Mouse (Mus musculus) stomach, embryonic 16.5 days (tissue): ENCODE measurements around the gene Trim14. TPM values are rescaled to one million over a fixed set of nuclear protein-coding genes. Genes with fewer than 3 reads are reported as not detected.
A peak's percentile ranks its signal among the peaks of the same experiment; 100 is the strongest.

Source experiments
- ATAC-seq: fragments of 200-750 bp; cut with Nextera tagmentation; 2 replicates; pipeline ENCODE4 v1.8.0; 2017; ENCODE audit warnings: moderate number of reproducible peaks, moderate TSS enrichment; ENCODE audit not compliant: insufficient read depth, low FRiP score
- H3K27ac ChIP-seq: fragments of 300-500 bp; sonication (generic); 2 replicates; pipeline ENCODE4 v1.5.1; 2014; ENCODE audit warnings: low read length
- H3K27me3 ChIP-seq: fragments of 300-500 bp; sonication (generic); 2 replicates; pipeline ENCODE4 v1.6.1; 2014; ENCODE audit warnings: low read length, control low read depth, mixed read lengths; ENCODE audit not compliant: control insufficient read depth, insufficient read depth
- H3K36me3 ChIP-seq: fragments of 300-500 bp; sonication (generic); 2 replicates; pipeline ENCODE4 v1.6.1; 2014; ENCODE audit warnings: low read length; ENCODE audit not compliant: control insufficient read depth, insufficient read depth
- H3K4me1 ChIP-seq: fragments of 300-500 bp; sonication (generic); 2 replicates; pipeline ENCODE4 v1.6.1; 2014; ENCODE audit warnings: low read length, control low read depth, mixed read lengths; ENCODE audit not compliant: control insufficient read depth, insufficient read depth
- H3K4me2 ChIP-seq: fragments of 300-500 bp; sonication (generic); 2 replicates; pipeline ENCODE4 v1.6.1; 2014; ENCODE audit warnings: low read depth, low read length, mixed read lengths
- H3K4me3 ChIP-seq: fragments of 300-500 bp; sonication (generic); replicated peaks from 2 replicates; pipeline ENCODE4 v1.5.1; 2014; ENCODE audit warnings: mild to moderate bottlenecking, low read length
- H3K9ac ChIP-seq: fragments of 300-500 bp; sonication (generic); 2 replicates; pipeline ENCODE4 v1.6.1; 2014; ENCODE audit warnings: low read length
- H3K9me3 ChIP-seq: fragments of 300-500 bp; sonication (generic); replicated peaks from 2 replicates; pipeline ENCODE4 v1.6.1; 2016; ENCODE audit warnings: low read length, control low read depth; ENCODE audit not compliant: control insufficient read depth
- WGBS: fragments of 180-500 bp; shearing (Covaris S2); extraction: QIAGEN DNeasy Blood & Tissue Kit; methylation state at CpG from one replicate; pipeline ENCODE4 v1.1.7; 2014; 5-methylcytosine and 5-hydroxymethylcytosine counted together
- polyA plus RNA-seq: library from polyadenylated mRNA; unstranded; fragments of >200 nt; fragmentation: Nextera tagmentation; extraction: Ambion mirVana; gene quantifications from 2 replicates; pipeline ENCODE4 v1.2.1, GENCODE M21; 2015

Gene Trim14
- polyA plus RNA-seq, 1 experiment from 2014 or later = 4.4 TPM

- peak; percentile 50; the same call in 1 of the 2 replicates for ATAC-seq
- H3K4me1 ChIP-seq = peaks cover 10% of the 10 kb centered on the region
- H3K27me3 ChIP-seq = no peaks in the 10 kb centered on the region
- peak overlapping the region; percentile 87 for H3K27ac ChIP-seq
- no peaks in the 10 kb centered on the region for H3K36me3 ChIP-seq
- no peaks in the 10 kb centered on the region for H3K9me3 ChIP-seq
- no peak overlapping the region for H3K4me3 ChIP-seq
- H3K9ac ChIP-seq = no peak overlapping the region
- H3K4me2 ChIP-seq = no peak overlapping the region
- 83% methylated on average over 9 of the region's 9 CpGs for WGBS
Measured at GRCm38 (mm10) chr4:46555762-46556161, 19.8 kb upstream of the Trim14 start.

GRCm38 (mm10) chr4:46554295-46555069 is 18.5 kb upstream of the Trim14 start:
- no peaks in the 10 kb centered on the region for H3K36me3 ChIP-seq
- H3K9me3 ChIP-seq = no peaks in the 10 kb centered on the region
- peaks cover 7% of the 10 kb centered on the region; the same call in 1 of the 2 replicates for H3K4me1 ChIP-seq
- H3K4me2 ChIP-seq = no peak overlapping the region
- no peak for ATAC-seq
- H3K27me3 ChIP-seq = no peaks in the 10 kb centered on the region
- peak overlapping the region; percentile 87 for H3K27ac ChIP-seq
- no peak overlapping the region; the same call in 1 of the 2 replicates for H3K9ac ChIP-seq
- no peak overlapping the region for H3K4me3 ChIP-seq
- 77% methylated on average over 10 of the region's 10 CpGs for WGBS

GRCm38 (mm10) chr4:46553864-46554263 is 17.9 kb upstream of the Trim14 start:
- no peaks in the 10 kb centered on the region for H3K36me3 ChIP-seq
- no peaks in the 10 kb centered on the region for H3K27me3 ChIP-seq
- H3K9me3 ChIP-seq = no peaks in the 10 kb centered on the region
- no peak overlapping the region for H3K4me2 ChIP-seq
- no peak overlapping the region for H3K4me3 ChIP-seq
- H3K9ac ChIP-seq = no peak overlapping the region
- peak overlapping the region; percentile 87 for H3K27ac ChIP-seq
- peaks cover 7% of the 10 kb centered on the region; the same call in 1 of the 2 replicates for H3K4me1 ChIP-seq
- WGBS = 41% methylated on average over 1 of the region's 1 CpGs
- ATAC-seq = peak; percentile 71

DNA sequence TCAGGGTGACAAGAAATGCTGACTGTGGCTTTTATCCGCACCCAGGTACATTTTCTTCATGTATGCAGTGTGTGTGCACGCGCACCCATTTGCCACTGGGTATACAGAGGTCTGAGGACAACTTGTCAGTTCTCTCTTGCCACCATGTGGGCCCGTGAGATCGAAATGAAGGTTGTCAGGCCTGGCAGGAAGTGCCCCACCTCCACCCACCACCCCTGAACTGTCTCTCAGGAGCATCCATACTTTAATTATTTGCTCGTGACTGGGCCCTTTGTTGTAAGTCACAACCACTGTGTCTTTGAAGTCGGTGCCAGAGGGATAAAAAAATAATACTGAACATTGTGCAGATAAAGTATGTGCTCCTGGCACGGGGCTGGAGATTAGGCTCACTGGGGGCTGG is 14.5 kb upstream of the Trim14 start:
- Histone ChIP-seq H3K27ac (no peak overlapping the region), H3K4me3 (no peak overlapping the region), H3K4me1 (peaks cover 7% of the 10 kb centered on the region; the same call in 1 of the 2 replicates), H3K36me3 (no peaks in the 10 kb centered on the region), H3K9me3 (no peaks in the 10 kb centered on the region), H3K9ac (no peak overlapping the region), H3K4me2 (no peak overlapping the region), H3K27me3 (no peaks in the 10 kb centered on the region)
- ATAC-seq = no peak
- 68% methylated on average over 8 of the region's 8 CpGs for WGBS

DNA sequence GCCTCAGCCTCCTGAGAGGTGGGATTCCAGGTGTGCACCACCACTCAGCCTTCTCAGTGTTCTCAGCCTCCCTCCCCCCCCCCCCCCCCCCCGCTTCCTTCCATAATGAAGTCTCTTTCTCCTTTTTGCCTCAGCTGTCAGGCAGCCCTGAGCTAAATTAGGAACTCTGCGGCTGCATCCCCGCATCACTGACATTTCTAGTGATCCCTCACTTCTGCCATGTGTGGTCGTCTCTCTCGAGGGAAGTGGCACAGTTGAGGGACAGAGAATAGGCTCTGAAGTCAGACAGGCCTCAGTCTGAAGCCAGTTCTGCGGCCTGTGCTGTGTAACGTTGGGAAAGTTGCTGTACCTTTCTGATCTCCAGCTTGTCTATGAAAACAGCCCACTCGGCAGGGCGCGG is 14.0 kb upstream of the Trim14 start:
- H3K9me3 ChIP-seq = no peaks in the 10 kb centered on the region
- no peak overlapping the region for H3K4me2 ChIP-seq
- H3K9ac ChIP-seq = no peak overlapping the region
- no peak overlapping the region for H3K4me3 ChIP-seq
- H3K27me3 ChIP-seq = no peaks in the 10 kb centered on the region
- no peak overlapping the region for H3K27ac ChIP-seq
- WGBS = 79% methylated on average over 9 of the region's 10 CpGs
- peaks cover 7% of the 10 kb centered on the region; the same call in 1 of the 2 replicates for H3K4me1 ChIP-seq
- no peak for ATAC-seq
- H3K36me3 ChIP-seq = no peaks in the 10 kb centered on the region

- Histone ChIP-seq H3K36me3 (no peaks in the 10 kb centered on the region), H3K27me3 (no peaks in the 10 kb centered on the region), H3K4me1 (no peaks in the 10 kb centered on the region), H3K9ac (no peak overlapping the region), H3K4me3 (no peak overlapping the region), H3K27ac (no peak overlapping the region), H3K4me2 (no peak overlapping the region), H3K9me3 (no peaks in the 10 kb centered on the region)
- no peak for ATAC-seq
- 47% methylated on average over 6 of the region's 6 CpGs for WGBS
Measured at GRCm38 (mm10) chr4:46546709-46547108, 10.8 kb upstream of the Trim14 start.

DNA sequence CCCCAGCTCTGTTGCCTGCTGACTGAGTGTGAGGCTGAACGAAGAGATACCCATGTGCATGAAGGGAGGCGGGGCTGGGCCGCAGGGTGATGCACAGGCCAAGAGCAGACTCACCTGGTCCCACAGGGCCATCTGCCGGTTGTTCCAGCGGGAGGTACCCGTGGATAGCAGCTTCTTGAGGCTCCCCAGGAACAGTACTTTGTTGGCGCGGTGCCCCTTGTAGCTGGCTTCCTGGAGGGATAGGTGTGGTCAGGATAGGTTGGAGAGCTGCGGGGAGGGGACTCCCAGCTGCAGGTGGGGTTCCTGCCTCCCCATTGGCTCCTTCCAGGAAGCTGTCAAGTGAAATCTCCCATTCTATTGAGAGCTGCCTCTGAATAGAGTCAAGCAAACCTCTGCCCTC is 9.6 kb upstream of the Trim14 start:
- Histone ChIP-seq H3K9me3 (no peaks in the 10 kb centered on the region), H3K27ac (no peak overlapping the region), H3K27me3 (no peaks in the 10 kb centered on the region), H3K4me3 (no peak overlapping the region), H3K9ac (no peak overlapping the region), H3K4me1 (no peaks in the 10 kb centered on the region), H3K4me2 (no peak overlapping the region), H3K36me3 (no peaks in the 10 kb centered on the region)
- ATAC-seq = peak; percentile 67; the same call in 1 of the 2 replicates
- 14% methylated on average over 9 of the region's 9 CpGs for WGBS

DNA sequence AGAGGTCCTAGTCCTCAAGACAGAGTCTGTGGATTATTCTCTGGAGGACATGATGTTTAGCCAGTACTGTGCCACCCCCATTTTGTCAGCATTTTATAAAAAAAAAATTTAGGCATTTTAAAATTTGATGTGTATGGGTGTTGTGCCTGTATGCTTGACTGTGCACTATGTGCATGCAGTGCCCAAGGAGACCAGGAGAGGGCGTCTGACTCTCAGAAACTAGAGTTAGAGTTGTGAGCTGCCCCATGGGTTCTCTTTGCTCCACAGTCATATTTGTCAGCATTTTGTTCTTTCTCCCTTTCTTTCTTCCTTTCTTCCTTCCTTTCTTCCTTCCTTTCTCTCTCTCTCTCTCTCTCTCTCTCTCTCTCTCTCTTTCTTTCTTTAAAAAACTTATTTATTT is 8.4 kb upstream of the Trim14 start:
- WGBS = 25% methylated on average over 1 of the region's 1 CpGs
- no peaks in the 10 kb centered on the region for H3K36me3 ChIP-seq
- H3K4me2 ChIP-seq = no peak overlapping the region
- no peak overlapping the region for H3K9ac ChIP-seq
- ATAC-seq = no peak
- H3K4me1 ChIP-seq = no peaks in the 10 kb centered on the region
- H3K27ac ChIP-seq = no peak overlapping the region
- H3K27me3 ChIP-seq = no peaks in the 10 kb centered on the region
- no peaks in the 10 kb centered on the region for H3K9me3 ChIP-seq
- no peak overlapping the region for H3K4me3 ChIP-seq

DNA sequence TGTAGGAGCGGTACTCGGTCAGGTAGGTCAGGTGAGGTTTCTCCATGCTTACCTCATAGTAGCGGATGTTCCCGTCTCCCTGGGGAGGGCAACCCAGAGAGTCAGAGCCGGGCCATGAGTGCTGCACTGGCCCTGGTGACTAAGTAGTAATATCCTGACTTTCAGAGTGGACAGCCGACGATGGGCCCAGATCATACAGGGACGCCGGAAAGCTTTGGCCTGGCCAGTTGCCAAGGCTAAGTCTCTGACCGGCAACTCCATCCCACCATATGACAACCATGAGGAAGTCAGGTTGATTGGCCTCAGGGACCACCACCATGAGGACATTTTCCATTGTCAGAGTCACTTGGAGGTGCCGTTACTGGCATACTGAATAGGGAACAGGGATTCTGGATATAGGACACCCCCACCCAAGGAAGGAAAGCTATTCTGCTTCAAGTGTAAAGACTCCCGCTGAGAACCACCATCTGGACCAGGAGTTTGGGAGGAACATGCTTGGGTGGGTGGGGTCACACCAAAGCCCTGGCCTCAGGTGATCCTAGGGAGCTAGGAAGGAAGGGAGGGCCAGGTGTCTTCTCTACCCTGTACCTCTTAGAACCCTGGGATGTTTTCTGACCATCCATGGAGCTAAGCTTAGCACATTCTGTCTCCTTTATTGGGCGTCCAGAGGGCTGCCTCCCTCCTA is 7.6 kb upstream of the Trim14 start:
- Histone ChIP-seq H3K4me1 (no peaks in the 10 kb centered on the region), H3K27ac (no peak overlapping the region), H3K9ac (no peak overlapping the region), H3K4me3 (no peak overlapping the region), H3K36me3 (no peaks in the 10 kb centered on the region), H3K9me3 (no peaks in the 10 kb centered on the region), H3K27me3 (no peaks in the 10 kb centered on the region), H3K4me2 (no peak overlapping the region)
- WGBS = 82% methylated on average over 13 of the region's 13 CpGs
- ATAC-seq = no peak
